Mouse (Mus musculus): ENCODE data around the gene Macf1. TPM values are rescaled to one million over a fixed set of nuclear protein-coding genes. Genes with fewer than 3 reads are reported as not detected.
"Not testable (repeated sequence)": the region's sequence is repeated elsewhere in the genome, so short reads cannot be mapped to it uniquely, and the experiment has no call there.

Gene Macf1
- polyA plus RNA-seq, 1 experiment, result 41.2 TPM

DNA sequence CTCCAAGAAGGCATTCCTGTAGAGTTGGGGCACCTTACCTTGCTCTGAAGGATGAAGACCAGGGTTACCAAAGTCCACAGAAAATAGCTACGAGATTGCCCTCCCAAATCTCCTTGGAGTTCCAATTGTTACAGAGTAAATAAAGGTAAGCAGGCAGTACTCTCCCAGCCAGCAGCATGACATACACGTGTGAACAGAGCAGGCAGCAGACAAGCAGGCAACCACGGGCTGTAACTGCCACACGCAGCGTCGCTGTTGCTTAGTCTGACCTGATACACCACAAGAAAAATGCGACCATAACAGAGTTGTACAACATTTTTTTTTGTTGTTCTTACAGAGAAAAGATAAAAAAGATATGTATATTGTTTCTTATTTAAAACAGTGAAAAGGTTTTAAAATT, 325.5 kb downstream of the Macf1 start:
- Histone ChIP-seq H3K9me3 (no peaks in the 10 kb centered on the region), H3K4me1 (no peaks in the 10 kb centered on the region)

DNA sequence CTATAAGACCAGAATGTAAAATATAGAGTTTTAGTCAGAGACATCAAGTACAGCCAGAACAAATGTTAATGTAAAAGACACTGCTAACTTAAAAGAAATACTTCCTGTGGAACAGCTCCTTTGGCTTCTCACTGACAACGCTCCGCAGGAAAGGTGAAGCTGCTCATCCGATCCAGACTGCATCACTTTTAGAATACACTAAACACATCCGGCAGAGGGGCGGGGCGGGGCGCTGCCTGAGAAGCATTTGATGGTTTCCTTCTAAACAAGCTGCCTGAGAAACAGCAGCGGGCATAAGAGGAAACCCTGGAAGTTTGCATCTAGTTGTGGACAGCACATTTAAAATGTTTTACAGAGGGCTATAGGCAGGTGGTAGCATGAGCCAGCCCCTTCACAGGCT, 328.2 kb downstream of the Macf1 start:
- peaks cover 94% of the 10 kb centered on the region for H3K36me3 ChIP-seq (replicated peaks; ENCODE audit: low read length)
- H3K9me3 ChIP-seq, result no peaks in the 10 kb centered on the region
- H3K27me3 ChIP-seq (replicated peaks), result no peaks in the 10 kb centered on the region

More for the DNA sequence above, 325.5 kb downstream of the Macf1 start:
- H3K4me3 ChIP-seq (replicated peaks), result no peak overlapping the region
- H3K27me3 ChIP-seq (replicated peaks), result no peaks in the 10 kb centered on the region
- peaks cover 94% of the 10 kb centered on the region for H3K36me3 ChIP-seq (replicated peaks; ENCODE audit: low read length)
- TF ChIP-seq GATA1 (IDR thresholded peaks at IDR 0.05; ENCODE audit: borderline replicate concordance, low read length), result no peak
- TF ChIP-seq FLI1 (IDR thresholded peaks at IDR 0.05; ENCODE audit: low read length), result no peak

DNA sequence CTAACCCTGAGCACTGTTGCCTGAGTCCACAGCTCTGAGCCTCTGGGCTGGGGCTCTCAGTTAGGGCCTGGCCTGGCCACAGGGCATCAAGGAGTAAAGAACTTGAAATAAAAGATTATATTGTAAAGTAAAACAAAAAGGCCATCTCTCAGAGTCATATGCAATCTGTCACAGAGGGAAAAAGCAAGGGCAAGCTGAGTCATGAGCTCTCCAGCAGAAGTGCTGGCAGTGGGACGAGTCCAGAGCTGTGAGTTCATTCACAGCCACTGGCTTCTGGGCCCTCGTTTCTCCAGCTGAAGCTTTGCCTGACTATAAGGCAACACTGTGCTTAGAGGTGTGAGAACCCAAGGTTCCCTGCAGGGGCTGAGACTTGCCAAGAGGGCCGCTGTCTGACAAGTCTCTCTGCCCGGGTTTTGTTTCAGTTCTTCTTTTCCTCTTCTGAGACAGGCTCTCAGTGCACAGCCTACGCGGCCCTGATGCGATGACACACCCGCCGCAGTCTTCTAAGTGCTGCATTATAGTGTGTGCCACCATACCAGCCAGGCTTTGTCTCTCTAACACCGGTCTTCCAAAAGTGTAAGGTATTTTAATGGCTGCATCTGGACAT, 330.8 kb downstream of the Macf1 start:
- H3K27me3 ChIP-seq (replicated peaks), result no peaks in the 10 kb centered on the region
- no peaks in the 10 kb centered on the region for H3K9me3 ChIP-seq
- H3K4me3 ChIP-seq (replicated peaks), result no peak overlapping the region
- no peak for TF ChIP-seq GATA1 (IDR thresholded peaks at IDR 0.05; ENCODE audit: borderline replicate concordance, low read length)
- no peak for TF ChIP-seq FLI1 (IDR thresholded peaks at IDR 0.05; ENCODE audit: low read length)
- peaks cover 98% of the 10 kb centered on the region for H3K36me3 ChIP-seq (replicated peaks; ENCODE audit: low read length)
- 0 out of 2 replicates have a peak, but pooled peaks cover 4% of the 10 kb centered on the region for H3K4me1 ChIP-seq

More for the DNA sequence above, 328.2 kb downstream of the Macf1 start:
- no peak overlapping the region for H3K4me3 ChIP-seq (replicated peaks)
- 0 out of 2 replicates have a peak, but pooled peaks cover 4% of the 10 kb centered on the region for H3K4me1 ChIP-seq
- TF ChIP-seq FLI1 (IDR thresholded peaks at IDR 0.05; ENCODE audit: low read length) (no peak), GATA1 (IDR thresholded peaks at IDR 0.05; ENCODE audit: borderline replicate concordance, low read length) (no peak)

DNA sequence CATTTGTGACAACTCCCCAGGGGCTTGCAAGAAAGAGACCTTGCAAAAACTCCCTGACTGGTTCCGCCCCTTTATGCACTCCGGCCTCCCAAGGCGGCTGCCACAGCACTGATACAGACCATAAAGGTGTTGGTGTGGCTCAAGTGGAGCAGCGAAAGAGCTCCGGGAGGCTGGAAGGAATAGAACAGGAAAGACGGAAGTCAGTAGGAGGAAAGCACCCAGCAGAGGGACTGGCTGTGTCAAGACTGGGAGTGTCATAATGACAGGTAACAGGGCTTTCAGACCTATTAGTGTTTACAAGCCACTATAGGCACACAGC, 340.7 kb downstream of the Macf1 start:
- Histone ChIP-seq H3K4me3 (replicated peaks) (peak overlapping the region; percentile 99), H3K4me1 (peaks cover 54% of the 10 kb centered on the region), H3K9me3 (no peaks in the 10 kb centered on the region), H3K36me3 (replicated peaks; ENCODE audit: low read length) (peaks cover 19% of the 10 kb centered on the region), H3K27me3 (replicated peaks) (peaks cover 23% of the 10 kb centered on the region)
- TF ChIP-seq FLI1 (IDR thresholded peaks at IDR 0.05; ENCODE audit: low read length) (no peak), GATA1 (IDR thresholded peaks at IDR 0.05; ENCODE audit: borderline replicate concordance, low read length) (no peak)

DNA sequence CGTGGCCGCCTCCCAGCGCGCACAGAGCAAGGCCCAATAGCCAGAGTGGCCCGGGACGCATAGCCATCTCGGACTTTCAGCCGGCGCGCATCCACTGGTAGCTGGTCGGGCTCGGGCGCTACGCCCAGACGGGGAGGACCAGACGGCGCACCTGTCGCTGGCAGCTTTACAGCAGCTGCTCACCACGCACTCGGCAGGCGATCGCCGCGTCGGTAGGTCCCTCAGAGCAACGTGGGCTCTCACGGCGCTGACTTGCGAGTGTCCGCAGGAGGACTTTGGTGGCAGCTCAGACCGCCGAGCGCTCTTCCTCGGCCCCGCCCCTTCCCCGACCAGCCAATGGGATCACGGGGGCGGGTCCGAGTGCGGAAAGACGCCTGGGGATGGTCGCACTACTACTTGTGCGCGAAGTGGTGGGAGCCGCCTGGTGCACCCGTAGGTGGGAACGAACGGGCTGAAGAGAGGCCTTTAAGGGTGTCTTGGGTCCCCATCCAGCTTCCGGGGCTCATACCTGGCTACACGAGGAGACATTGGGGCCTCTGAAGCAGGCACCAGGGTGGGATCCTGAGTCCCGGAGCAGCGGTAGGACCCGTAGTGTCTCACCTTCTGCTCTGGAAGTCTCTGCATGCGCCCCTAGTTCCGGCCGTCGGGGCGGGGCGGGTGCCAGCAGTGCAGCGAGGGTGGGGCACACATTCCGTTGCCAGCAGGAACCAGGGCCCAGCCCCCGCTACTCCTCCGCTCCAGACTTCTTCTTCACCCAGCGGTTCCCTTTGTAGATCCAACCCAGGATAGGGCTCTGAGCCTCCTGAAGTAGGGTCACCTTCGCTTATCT, 341.3 kb downstream of the Macf1 start, which contains the start of gene Bmp8a:
Bmp8a (minus strand) TSS at position 611 of the 829 bp plus-strand sequence.
- no peak for TF ChIP-seq GATA1 (IDR thresholded peaks at IDR 0.05; ENCODE audit: borderline replicate concordance, low read length)
- Histone ChIP-seq H3K4me3 (replicated peaks) (peak within 1 kb of the TSS; percentile 99), H3K36me3 (replicated peaks; ENCODE audit: low read length) (peaks cover 15% of the 10 kb centered on the region), H3K9me3 (no peaks in the 10 kb centered on the region), H3K4me1 (peaks cover 59% of the 10 kb centered on the region), H3K27me3 (replicated peaks) (peaks cover 23% of the 10 kb centered on the region)

DNA sequence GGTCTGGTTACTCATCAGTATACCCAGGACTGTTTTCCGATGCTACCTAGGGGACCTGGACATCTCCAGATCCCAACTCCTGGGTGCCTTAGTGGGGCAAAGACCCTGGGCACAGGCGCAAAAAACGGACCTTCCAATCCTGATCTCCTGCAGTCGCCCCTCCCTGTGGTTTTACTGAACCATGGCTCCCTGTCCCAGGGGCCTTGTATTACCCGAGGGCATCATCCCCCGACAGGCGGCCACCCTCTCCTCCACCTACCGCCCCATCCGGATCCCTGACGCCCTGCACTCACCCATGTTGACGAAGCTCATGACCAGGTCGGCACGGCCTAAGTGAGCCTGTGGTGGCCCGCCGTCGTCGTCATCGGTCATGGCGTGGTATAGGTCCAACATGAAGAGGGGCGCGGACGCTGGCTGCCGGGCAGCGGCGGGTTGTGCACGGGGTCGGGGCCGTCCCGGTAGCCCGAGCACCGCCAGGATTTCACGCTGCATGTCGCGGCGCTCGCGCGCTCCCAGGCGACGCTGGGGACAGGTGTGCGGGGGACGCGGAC, 342.0 kb downstream of the Macf1 start:
- H3K27me3 ChIP-seq (replicated peaks), result peaks cover 23% of the 10 kb centered on the region
- peak overlapping the region; percentile 99 for H3K4me3 ChIP-seq (replicated peaks)
- peaks cover 8% of the 10 kb centered on the region for H3K36me3 ChIP-seq (replicated peaks; ENCODE audit: low read length)
- no peaks in the 10 kb centered on the region for H3K9me3 ChIP-seq
- TF ChIP-seq GATA1 (IDR thresholded peaks at IDR 0.05; ENCODE audit: borderline replicate concordance, low read length) (no peak), FLI1 (IDR thresholded peaks at IDR 0.05; ENCODE audit: low read length) (no peak)
- peaks cover 65% of the 10 kb centered on the region for H3K4me1 ChIP-seq

DNA sequence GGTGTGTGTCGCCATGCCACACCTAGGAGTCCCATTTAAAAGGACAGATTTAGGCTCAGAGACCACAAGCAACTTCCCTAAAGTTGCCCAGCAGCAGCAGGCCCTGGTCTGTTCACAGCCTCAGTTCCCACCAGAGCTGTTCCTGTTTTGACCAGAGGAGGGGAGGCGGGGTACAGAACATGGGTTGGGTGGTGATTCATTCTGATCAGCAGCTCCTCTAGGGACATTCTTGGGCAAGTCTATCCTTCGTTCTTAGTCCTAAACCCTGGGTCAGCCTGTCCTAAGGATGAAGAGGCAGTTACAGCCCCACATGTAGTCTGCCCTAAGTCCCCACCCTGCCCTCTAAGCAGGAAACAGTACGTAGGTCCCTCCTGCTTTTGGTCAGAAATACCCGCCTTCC, 343.9 kb downstream of the Macf1 start:
- TF ChIP-seq GATA1 (IDR thresholded peaks at IDR 0.05; ENCODE audit: borderline replicate concordance, low read length), result no peak
- TF ChIP-seq FLI1 (IDR thresholded peaks at IDR 0.05; ENCODE audit: low read length), result no peak
- Histone ChIP-seq H3K4me3 (replicated peaks) (peak overlapping the region; percentile 89), H3K36me3 (replicated peaks; ENCODE audit: low read length) (peaks cover 15% of the 10 kb centered on the region), H3K9me3 (no peaks in the 10 kb centered on the region), H3K27me3 (replicated peaks) (peaks cover 28% of the 10 kb centered on the region), H3K4me1 (peaks cover 79% of the 10 kb centered on the region)

DNA sequence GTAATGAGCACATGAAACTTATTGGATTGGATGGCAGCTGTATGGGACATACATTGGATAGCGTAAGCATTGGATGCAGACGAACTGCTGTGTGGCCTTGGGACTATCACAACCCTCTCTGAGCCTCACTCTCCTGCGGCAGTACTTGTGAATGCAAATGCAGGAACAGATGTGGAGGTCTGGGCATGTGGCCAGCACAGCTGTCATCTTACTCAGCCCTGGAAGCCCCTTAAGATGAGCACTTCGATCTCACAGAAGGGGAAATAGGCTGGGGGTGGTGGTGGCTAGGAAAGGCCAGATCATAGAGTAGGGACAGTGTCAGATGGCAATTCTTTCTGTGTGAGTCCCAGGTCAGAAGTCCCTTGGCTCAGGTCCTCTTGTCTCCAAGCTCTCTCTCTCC, 346.5 kb downstream of the Macf1 start:
- H3K36me3 ChIP-seq (replicated peaks; ENCODE audit: low read length), result peaks cover 32% of the 10 kb centered on the region
- H3K27me3 ChIP-seq (replicated peaks), result peaks cover 27% of the 10 kb centered on the region

DNA sequence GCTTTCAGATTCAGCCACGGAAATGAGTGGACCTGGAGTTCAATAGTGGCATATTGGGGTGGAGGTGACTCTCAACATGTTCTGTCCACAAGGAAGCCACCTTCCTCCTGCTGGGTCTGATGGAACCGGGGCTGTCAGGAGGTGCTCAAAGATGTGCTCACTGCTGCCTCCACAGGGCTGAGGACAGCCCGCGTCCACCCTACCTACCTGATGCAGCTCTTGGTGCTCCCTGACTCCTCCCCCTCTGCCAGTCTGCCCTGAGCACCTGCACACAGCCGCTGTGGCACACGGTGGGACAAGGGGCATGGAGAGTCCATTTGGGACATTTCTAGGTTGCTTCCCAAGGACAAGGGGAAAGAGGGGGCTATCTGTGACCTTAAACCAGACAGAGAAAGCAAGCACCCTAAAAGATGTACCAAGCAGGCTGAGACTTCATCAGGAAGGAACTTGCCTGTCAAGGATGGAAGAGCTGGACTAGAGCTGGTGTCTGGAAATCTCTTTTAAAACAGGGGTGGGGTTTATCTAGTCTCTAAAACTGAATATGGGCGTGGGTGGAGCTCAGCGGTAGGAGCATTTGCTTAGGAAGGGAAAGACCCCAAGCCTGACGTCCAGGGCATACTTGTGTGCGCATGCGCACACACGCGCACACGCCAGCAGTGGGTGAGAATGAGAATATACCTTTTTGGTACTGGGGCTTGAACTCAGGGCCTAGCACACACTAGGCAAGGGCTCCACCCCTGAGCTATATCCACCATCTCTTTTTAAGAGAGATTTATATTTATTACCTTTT, 348.2 kb downstream of the Macf1 start:
- Histone ChIP-seq H3K4me3 (replicated peaks) (peak overlapping the region; percentile 50), H3K4me1 (peaks cover 79% of the 10 kb centered on the region), H3K36me3 (replicated peaks; ENCODE audit: low read length) (peaks cover 38% of the 10 kb centered on the region), H3K27me3 (replicated peaks) (peaks cover 14% of the 10 kb centered on the region), H3K9me3 (peaks cover 11% of the 10 kb centered on the region)
- TF ChIP-seq FLI1 (IDR thresholded peaks at IDR 0.05; ENCODE audit: low read length) (no peak), GATA1 (IDR thresholded peaks at IDR 0.05; ENCODE audit: borderline replicate concordance, low read length) (no peak)

More for the DNA sequence above, 346.5 kb downstream of the Macf1 start:
- H3K4me3 ChIP-seq (replicated peaks), result no peak overlapping the region
- TF ChIP-seq FLI1 (IDR thresholded peaks at IDR 0.05; ENCODE audit: low read length), result no peak
- peaks cover 86% of the 10 kb centered on the region for H3K4me1 ChIP-seq
- peaks cover 2% of the 10 kb centered on the region for H3K9me3 ChIP-seq

DNA sequence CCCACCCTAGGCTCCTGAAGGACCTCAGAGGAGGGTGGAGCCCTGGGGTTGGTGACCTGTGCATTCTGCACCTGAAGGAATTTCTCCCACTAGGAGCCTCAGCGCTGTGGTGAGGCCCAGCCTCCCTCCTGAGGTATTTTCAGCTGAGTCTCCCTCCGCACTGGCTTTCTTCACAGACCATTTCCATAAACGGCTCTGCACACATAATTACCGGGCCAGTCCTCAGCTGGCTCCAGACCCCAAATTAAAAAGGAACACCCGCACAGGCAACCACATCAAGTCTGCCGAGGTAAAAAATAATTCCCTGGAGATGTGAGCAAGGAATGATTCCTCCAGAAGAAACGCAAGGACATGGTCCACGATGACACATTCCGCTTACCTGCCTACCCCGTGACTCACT, 348.9 kb downstream of the Macf1 start:
- not testable (repeated sequence) for H3K27me3 ChIP-seq (replicated peaks)

More for the DNA sequence above, 348.9 kb downstream of the Macf1 start:
- Histone ChIP-seq H3K36me3 (replicated peaks; ENCODE audit: low read length) (peaks cover 38% of the 10 kb centered on the region), H3K4me1 (peaks cover 79% of the 10 kb centered on the region), H3K9me3 (peaks cover 11% of the 10 kb centered on the region)
- not testable (repeated sequence) for H3K4me3 ChIP-seq (replicated peaks)

All from megakaryocyte, embryonic 14.5 days (primary cell).